Mouse (Mus musculus) forelimb bud, embryonic 11.5 days (tissue): ENCODE measurements around the gene Pfkm.
A peak's percentile ranks its signal among the peaks of the same experiment; 100 is the strongest.

Experiments
- DNase-seq: peaks from one replicate; pipeline ENCODE4 v3.0.0-alpha.2; 2012; ENCODE audit warnings: low read depth, low spot score

The Pfkm gene

DNA sequence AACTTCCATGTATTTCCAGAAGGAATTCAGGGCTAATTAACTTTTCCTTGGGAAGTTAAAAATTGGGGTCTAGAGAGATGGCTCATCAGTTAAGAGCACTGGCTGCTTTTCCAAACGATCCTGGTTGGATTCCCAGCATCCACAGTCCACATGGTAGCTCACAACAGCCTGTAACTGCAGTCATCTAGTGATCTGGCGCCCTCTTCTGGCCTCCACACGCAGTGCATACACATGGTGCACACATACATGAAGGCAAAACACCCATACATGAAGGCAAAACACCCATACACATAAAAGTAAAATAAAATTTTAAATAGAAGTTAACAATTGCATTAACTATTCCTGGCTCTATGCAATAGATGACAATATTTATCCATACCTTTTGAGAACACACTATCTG lies 4.6 kb downstream of the Pfkm start:
- no peak for DNase-seq

DNA sequence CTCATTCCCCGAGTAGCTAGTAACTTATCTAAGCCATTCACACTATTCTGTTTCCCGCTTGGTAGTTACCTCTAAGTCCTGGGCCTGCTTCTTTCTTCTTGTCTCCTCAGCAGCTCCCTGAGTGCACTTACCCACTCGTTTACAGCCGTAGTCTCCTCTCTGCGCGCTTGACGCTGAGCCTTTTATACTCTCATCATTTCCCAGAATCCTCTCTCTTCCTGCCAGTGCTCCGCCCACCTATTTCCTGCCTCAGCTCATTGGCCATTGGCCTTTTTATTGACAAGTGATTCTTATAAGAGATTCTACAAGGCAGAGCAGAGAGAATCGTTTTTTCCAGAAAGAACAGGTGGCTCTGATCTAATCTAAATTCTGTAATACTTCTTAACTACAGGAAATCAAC lies 6.1 kb downstream of the Pfkm start:
- DNase-seq: no peak

DNA sequence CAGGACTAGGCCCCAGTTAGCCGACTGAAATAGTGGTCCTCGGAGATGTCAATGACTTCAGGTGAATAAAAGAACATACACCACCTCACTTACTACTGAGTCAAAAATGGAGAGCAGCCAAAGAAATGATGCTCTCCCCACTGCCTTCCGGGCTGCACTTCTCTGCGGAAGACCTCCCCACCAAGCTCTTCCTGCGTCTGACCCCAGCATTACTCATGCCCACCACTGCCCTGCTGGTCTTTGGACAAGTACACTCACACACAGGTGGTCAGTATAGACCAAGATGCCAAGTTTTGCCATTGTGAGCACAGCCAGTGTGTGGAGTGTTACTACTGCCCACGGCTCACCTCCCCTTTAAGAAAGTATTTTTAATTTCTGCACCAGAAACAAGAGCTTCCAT lies 10.0 kb downstream of the Pfkm start:
- DNase-seq: no peak

DNA sequence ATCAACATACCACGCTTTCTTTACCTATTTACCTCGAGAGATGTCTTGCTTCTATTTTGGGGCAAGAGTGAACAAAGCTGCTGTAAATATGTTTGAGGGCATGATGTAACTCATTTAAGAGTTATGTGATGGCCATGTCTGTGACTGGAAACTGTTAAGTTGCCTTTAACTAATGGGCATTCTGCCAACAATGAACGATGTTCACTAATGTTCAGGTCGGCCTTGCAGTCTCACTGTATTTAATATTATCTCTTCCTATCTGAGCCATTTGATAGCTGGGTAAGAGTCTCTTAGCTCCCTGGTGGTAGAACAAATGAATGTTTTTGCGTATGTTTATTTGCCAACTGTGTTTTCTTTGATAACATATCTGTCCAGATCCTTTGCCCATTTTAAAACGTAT lies 14.1 kb downstream of the Pfkm start:
- DNase-seq: no peak

DNA sequence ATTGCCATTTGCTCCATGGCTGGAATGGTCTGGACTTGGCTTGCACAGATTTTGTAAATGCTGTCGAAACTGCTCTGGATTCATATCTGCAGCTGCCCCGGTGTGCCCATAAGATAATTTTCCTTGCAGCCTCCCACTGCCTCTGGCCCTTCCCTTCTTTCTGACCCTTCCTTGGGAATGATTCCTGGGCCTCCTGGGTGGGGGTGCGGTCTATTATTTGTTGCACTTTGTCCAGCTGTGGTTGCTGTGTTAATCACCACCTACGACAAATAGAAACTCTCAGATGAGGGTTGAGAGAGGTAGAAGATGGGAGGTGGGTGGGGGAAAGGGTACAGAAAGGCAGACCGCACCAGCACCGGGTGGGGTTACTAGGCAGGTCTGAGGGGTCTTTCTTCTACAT lies 14.8 kb downstream of the Pfkm start:
- DNase-seq: no peak

DNA sequence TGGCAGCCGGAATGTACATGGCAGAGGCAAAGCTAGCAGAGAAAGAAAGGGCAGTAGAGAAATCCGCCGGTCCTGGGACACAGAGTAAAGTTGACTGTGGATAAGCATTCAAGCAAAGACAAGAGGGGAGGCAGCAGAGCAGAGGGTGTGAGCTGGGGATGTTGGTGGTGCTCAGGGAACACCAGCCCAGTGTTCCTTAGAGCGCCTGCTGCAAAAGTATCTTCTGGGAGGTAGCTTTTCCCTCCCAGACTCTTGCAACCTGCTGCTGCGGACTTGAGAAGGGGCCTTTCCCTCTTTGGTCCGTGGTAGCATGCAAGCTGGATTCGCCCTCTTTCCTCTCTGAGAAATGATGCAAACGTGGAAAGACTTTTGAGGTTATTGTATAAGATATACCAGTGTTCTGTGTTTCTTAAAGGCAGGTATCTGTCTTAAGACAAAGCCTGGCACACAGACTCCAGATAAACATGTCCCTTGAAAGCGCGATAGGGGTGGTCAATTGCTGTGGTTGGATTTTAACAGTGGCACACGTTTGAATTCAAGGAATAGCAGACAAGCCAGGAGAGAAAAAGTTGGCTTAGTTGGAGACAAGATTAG lies 15.4 kb downstream of the Pfkm start:
- DNase-seq: no peak

DNA sequence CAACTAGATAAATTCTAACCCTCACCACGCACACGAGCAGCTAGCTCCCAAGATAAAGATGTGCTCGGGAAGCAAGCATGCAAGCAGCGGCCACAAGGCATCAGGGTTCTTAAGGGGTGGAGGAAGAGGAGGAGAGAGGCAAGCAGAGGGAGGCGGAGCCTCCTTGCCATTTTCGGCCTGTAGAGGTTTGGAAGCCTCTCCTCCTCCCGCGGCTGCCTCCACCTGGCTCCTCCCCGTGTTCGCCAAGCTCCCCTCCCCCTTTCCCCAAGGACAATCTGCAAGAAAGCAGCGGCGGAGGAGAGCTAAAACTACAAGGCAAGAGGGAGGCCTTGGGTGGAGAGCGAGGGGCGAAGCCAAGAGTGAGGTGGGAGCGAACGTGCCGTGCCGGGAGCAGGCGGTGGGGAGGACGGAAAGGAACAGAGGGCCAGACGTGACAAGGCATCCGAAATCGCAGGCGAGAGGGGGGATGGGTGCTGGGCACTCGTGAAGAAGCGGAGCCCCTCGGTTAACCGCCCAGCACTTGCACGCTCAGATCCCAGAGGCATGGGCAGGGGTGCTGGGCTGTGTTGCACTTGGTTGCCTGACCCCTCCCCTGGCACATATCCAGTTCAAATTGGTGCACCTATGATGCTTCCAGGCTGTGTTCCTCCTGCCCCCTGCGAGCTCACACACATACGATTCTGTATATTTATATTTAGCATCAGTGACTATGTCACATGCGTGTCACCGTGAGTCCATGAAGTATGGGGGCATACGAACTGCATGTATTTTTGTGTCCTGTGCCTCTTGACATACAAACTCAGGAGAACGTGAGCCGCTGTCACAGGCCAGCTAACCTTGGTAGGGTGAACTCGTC lies 16.1 kb downstream of the Pfkm start:
- peak; percentile 88 for DNase-seq

DNA sequence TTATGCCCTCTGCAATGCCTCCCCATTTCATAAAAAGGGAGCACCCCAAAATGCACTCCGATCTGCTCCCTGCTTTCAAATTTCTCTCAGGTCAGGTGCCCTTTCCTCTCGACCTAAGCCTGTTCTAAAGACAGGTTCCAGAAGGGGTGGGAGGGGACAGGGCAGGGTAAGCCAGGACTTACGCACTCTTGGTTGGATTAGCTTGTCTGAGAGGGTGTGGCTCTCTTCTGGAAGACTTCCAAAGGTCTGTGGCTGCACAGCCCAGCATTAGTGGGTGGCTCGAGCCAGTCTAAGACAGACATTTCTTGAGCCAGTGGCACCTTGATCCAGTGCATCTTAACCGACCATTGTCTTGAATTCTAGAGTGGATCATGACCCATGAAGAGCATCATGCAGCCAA lies 19.4 kb downstream of the Pfkm start:
- no peak for DNase-seq

DNA sequence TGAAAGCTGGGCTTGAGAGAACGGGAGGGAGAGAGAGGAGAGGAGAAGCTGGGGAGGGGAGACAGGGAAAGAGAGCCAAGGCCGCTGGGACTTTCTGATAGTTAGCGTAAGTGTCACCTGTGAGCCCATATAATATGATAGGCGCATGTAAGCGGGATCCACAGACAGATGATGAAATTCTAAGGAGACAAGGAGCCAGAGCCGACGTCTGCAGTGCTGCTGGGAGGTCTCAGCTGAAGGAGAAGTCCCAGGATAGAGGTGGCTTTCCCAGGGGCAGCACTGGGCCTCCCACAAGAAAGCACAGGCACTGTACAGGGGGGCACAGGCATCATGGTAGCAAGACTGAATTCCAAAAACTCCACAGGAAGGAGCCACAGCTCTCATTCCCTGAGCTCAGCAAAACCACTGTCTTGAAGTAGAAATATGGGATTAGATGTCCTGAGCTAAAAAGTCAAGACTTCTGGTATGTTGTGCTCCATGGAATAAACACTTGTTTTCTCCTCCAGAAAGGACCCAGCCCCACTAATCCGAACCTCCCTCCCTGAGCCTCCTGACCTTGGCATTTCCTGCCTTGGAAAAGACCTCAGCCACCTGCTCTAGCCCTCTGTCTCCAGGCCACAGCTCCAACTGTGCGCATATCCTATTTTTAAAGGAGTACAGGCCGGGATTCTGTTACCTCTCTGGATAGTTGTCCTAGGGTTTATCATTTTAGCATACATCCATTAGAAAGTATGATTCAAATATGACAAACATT lies 21.9 kb downstream of the Pfkm start:
- no peak for DNase-seq

DNA sequence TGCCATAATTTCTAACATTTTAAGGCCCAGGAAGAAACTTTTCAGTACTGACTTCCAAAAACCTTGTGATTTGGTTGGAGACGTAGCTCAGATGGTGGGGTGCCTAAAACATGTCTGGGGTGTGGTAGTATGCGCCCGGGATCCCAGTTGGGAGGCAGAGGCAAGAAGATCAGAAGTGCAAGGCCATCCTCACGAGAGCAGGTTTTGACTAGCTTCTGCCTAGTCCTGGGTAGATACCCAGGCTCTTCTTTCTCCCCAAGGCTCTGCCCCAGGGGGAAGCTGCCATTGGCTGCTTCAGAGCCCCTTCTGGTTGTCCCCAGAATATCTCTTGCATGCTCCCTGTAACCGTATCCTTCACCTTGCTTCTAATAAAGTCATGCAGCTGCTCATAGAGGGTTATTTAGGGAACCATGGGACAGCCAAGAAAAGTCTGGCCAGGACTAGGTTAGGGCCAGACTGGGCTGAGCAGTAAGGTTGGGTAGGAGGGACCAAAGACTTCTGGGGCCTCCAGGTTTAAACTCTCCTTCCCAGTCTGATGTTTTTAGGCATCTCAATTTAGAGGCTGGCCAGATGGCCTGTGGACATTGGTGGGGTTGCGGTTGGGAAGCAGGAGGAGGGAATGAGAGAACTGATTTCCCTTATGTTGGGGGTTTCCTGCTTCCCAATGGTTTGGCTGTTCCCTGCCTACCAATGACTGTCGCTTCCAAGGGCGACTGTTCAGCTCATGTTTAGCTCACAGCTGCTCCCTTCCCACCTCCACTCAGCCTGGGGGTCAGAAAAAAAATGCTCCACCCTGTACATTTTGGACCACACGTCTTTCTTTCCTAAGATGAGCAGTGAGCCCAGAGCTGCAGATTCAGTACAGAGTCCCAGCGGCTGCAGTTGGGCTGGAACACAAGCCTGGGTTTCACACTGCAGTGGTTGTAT lies 22.7 kb downstream of the Pfkm start:
- no peak for DNase-seq

DNA sequence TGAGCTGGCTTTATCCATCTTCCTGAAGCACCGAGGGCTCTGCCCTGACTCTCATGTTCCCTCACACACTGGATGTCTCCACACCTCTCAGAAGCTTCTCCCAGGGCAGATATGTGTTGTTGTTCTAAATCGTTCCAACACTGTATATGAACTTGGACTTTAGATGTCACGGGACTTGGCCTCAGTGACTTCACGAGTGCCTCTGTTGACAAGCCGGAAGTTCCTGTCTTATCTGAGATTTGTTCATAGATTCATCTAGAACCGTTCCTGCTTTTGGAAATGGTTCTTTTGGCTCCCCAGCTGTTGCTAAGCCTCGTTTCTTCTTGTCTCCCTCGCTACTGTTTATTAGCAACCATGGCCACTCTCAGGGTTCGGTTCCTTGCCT lies 23.4 kb downstream of the Pfkm start:
- DNase-seq: no peak

DNA sequence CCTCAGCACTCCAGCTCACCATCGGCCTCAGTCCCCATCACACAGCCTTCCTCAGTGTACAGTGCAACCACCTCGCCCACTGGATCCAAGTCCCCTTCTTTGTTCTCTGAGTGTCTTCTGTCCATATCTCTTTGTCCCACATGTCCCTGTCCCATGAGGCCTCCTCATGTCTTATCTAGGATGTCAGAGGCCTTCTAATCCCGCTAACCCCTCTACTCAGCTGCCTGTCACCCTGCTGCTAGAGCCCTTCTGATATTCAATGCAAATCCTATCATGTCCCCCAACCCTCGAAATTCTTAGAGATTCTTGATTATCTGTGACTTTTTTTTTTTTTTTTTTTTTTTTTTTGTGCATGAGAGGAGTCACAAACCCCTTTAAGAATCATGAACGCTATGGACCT lies 23.9 kb downstream of the Pfkm start:
- no peak for DNase-seq

DNA sequence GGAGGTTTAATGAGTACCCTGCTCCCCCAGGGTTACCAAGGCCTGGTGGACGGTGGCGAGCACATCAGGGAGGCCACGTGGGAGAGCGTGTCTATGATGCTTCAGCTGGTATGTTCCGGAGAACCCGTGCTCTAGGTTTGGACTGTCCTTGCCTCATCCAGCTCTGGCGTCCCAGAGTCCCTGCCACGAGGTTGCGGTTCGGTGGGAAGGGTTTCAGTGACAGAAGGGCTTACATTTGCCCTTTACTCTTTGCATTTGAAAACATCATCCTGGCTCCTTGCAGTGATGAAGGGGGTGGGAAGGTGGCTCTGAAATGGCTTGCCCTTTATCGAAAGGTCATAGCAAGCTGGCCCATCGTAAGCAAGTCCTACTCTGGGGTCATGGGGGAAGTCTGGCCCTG lies 27.0 kb downstream of the Pfkm start:
- no peak for DNase-seq

DNA sequence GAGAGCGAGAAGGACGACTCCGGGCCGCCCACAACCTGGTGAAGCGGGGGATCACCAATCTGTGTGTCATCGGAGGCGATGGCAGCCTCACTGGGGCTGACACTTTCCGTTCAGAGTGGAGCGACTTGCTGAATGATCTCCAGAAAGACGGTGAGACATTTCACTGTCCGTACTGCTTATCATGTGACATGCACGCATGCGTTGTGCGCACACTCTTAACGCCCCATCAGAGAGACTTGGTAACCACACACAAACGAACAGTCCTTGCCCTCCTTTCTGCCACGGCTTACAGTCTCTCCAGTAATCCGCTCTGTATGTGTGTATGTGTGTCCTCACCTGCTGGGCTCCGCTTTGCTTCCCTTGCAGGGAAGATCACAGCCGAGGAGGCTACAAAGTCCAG lies 28.4 kb downstream of the Pfkm start:
- no peak for DNase-seq

DNA sequence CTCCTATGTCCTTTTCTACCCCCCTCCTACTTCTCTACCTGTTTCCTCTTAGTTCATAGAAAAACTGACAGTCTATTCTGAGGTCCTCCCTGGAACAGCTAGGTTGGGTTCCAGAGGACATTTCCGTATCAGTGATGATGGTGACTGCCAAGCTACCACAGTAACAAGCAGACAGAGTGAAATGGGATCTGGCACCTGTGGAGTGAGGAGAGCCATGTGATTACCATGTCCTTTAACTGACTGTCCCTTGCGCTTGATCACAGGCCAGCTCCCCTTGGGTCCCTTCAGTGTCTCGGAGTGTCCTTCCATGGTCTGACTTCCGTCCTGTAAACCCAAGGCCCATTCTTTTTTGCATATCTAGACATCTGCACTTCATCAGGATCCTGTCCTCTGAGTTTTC lies 38.6 kb downstream of the Pfkm start:
- DNase-seq: no peak

DNA sequence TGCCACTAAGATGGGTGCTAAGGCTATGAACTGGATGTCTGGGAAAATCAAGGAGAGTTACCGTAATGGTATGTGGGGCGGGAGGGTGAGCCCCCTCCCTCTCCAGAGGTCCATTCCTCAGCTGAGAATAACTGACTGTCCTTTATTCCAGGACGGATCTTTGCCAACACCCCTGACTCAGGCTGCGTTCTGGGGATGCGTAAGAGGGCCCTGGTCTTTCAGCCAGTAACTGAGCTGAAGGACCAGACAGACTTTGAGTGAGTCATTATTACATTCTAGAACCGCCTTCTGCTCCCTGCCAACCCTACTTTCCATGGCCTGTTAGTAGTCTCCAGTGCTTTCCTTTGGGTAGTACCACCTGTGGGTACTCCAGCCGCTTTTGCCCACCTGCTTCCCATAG lies 39.1 kb downstream of the Pfkm start:
- DNase-seq: no peak

DNA sequence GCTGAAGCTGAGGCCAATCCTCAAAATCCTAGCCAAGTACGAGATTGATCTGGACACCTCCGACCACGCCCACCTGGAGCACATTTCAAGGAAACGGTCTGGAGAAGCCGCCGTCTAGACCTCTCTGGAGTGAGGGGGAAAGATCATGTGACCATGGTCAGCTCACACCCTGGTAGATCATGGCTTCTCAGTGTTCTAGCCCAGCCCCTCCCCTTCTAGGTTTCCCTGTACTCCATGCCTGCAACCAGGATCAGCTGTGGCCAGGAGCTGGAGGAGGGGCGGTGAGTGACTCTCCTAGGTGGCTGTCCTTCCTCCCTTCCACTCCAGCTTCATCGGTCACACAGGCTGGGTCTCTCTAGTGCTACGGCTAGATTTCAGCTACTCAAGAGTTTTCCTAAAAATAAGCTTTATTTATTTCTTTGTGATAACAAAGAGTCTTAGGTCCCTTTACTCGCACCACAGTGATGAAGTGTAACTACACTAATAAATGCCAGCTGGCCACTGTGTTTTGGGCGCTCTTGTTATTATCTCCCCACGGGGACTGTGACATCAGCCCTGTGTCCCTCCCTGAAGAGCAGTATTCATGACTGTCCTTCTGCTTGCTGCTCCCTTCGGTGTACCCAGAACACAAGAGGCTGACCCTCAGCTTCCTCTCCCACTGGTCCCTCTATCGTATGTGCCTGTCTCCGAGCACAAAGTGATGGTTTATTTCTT lies 39.7 kb downstream of the Pfkm start:
- no peak for DNase-seq

DNA sequence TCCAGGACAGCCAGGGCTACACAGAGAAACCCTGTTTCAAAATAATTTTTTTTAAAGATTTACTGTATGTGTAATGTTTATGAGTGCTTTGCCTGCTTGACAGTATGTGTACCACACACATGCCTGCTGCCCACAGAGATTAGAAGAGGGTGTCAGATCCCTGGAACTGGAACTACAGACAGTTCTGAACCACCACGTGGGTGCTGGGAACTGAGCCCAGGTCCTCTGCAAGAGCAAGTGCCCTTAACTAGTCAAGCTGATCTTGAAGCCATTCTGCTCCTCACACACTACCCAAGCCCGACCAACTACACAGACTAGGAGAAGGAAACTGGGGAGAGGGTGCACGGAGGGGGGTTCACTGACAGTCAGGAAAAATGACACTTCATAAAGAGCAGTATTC lies 41.1 kb downstream of the Pfkm start:
- no peak for DNase-seq

DNA sequence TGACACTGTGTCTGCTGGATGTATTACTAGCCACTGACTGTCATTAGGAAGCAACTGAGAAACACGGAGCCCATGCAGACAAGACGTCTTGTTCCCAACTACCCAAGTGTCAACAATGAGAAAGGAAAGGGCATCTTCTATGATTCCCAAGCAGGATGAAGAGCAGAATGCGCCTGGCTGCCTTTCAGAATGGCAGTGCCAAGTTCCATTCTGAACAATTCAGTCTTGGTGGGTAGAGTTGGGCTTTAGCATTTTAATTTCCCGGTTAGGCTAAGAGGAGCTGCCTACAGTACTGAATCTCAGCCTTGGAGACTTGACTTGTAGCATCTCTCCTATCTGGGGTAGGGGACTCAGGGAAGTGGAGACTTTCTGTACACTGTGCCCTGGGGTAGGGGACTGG lies 41.6 kb downstream of the Pfkm start:
- DNase-seq: no peak

DNA sequence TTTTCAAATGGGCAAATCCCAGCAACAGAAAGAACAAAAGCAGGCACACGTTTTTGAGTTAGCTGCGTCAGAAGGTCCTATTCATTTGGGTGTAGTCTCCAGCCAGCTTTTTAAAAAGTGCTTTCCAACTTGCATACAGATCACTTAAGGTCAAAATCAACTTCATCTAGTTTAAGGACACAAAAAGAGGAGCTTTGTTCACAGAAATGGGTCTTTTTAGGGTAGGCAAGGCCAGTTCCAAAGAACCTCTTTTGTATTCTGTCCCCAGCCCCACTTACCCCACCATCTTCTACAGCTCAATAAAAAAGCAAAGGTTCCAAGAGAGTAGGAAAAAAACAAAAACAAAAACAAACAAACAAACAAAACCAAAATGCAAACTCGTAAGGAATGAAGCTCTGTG lies 42.3 kb downstream of the Pfkm start:
- no peak for DNase-seq

DNA sequence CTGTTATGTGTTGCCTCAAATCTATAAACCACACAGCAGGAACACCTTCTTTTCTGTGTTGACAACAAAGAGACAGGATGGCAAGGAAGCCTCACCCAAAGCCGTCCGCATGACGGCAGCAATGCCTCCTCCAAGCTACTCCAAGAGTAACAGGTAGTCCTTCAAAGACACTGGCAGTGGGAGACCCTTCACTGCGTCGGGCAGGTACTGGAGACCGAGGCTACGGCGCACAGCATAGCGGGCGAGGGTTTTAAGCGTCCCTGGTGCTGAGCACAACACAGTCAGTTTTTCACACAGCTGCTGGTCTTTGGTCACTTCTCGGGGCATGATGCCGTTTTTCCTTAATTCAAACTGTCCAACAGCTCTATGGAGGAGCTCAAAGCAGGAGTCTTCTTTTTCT lies 43.3 kb downstream of the Pfkm start:
- no peak for DNase-seq
